In the genomic region with DNA sequence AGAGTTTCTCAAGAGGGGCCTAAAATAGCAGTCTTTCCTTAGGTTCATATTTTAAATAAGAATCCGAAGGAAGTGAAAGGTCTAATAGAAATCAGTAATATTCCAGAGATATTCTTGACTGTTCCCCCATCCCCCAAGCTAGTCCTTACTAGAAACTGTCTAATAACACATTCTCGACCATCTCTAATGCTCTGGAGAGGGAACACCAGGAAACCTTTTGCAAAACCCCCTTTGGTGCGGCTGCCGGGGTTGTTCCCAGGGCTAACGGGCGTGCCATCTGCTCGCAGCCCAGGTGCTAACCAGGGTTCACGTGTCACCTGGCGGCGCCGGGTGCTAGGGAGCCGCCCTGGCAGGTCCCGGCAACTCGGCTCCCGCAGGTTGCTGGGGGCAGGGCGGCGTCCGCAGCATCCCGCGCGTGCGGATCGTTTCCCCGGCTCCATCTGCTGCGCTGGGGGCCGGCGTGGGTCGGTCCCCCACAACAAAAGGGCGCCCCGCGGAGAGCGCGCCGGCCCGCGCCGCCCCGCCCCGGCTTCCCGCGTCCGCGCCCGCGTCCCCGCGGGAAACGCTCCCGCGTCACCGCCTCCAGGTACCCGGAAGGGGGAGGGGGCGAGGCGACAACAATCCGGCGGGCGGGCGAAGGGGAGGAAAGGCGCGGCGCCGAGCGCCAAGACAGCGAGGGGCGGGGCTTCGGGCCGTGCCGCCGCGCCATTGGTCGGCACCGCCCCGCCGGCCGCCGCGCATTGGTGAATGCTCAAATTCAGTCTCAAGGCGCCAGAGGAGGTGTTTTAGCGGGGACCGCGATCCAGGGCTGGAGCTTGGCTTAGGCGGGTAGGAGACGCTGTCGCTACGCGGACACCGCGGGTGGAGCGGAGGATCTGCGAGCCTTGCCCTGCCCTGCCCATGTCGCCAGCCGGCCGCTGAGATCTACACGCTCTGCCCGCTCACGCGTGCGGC, we compare ENCODE assay signal across 8 mouse cellular contexts. TPM values are rescaled to one million over a fixed set of nuclear protein-coding genes. Genes with fewer than 3 reads are reported as not detected.
A peak's percentile ranks its signal among the peaks of the same experiment; 100 is the strongest.
DNase-seq lines count a peak whose midpoint lies in the region; ATAC-seq and TF ChIP-seq lines count a peak whose summit lies in the region.

Gene E2f7 (plus strand): TSS at position 754 of the 954 bp plus-strand sequence.

- no peaks in the 10 kb centered on the region for H3K9me3 ChIP-seq in forebrain, embryonic 14.5 days (replicated peaks; ENCODE audit: control insufficient read depth, low read length)
- no peaks in the 10 kb centered on the region for H3K9me3 ChIP-seq in lung, embryonic 15.5 days

- H3K4me1 ChIP-seq in forebrain, embryonic 14.5 days (ENCODE audit: control insufficient read depth, insufficient read depth, low read length) = peaks cover 12% of the 10 kb centered on the region
- H3K4me1 ChIP-seq in lung, embryonic 15.5 days = peaks cover 22% of the 10 kb centered on the region

- ATAC-seq in cerebellum, adult (ENCODE audit: insufficient number of reproducible peaks, low FRiP score, low TSS enrichment) = peak; percentile 95
- peak; percentile 98 for ATAC-seq in forebrain, embryonic 14.5 days
- peak; percentile 98 for ATAC-seq in lung, embryonic 15.5 days (ENCODE audit: borderline replicate concordance, extremely low read depth, low FRiP score, low TSS enrichment)

- no peaks in the 10 kb centered on the region for H3K27me3 ChIP-seq in forebrain, embryonic 14.5 days (replicated peaks; ENCODE audit: control insufficient read depth, insufficient read depth, low read length)
- no peaks in the 10 kb centered on the region for H3K27me3 ChIP-seq in lung, embryonic 15.5 days

- peak within 1 kb of the TSS; percentile 81 for H3K27ac ChIP-seq in forebrain, embryonic 14.5 days (ENCODE audit: low read depth, low read length)
- peak within 1 kb of the TSS; percentile 55; the same call in 1 of the 2 replicates for H3K27ac ChIP-seq in layer of hippocampus, adult 2 months
- peak within 1 kb of the TSS; percentile 86 for H3K27ac ChIP-seq in lung, embryonic 15.5 days

- H3K4me2 ChIP-seq in forebrain, embryonic 14.5 days (ENCODE audit: low read length) = peak within 1 kb of the TSS; percentile 79
- peak within 1 kb of the TSS; percentile 95 for H3K4me2 ChIP-seq in lung, embryonic 15.5 days

- under 1% methylated on average over 61 of the region's 98 CpGs for WGBS in forebrain, embryonic 14.5 days
- under 1% methylated on average over 98 of the region's 98 CpGs for WGBS in lung, embryonic 15.5 days

- peak within 1 kb of the TSS; percentile 71 for H3K4me3 ChIP-seq in forebrain, embryonic 14.5 days (ENCODE audit: low read depth, low read length)
- H3K4me3 ChIP-seq in layer of hippocampus, adult 2 months = peak within 1 kb of the TSS; percentile 71
- peak within 1 kb of the TSS; percentile 77 for H3K4me3 ChIP-seq in lung, embryonic 15.5 days

- TF ChIP-seq CTCF in layer of hippocampus, adult 2 months (conservative IDR thresholded peaks at IDR 0.05) = no peak; the same call in 1 of the 2 replicates

- H3K9ac ChIP-seq in forebrain, embryonic 14.5 days (ENCODE audit: low read length) = peak within 1 kb of the TSS; percentile 93
- H3K9ac ChIP-seq in lung, embryonic 15.5 days = peak within 1 kb of the TSS; percentile 85

- intact Hi-C loops in heart, postnatal 25 days (cut with DNase I) = loop anchor here (10.0 kb wide), 1 partner anchor 820 kb away; no protein-coding TSS in a partner anchor

- peak; percentile 91 for DNase-seq in ES-CJ7 (ENCODE audit: low read depth, low spot score)
- peak; percentile 97 for DNase-seq in forebrain, embryonic 14.5 days (ENCODE audit: low spot score)
- DNase-seq in heart, postnatal 25 days (ENCODE audit: low spot score) = peak; percentile 83
- peak; percentile 78 to 86 for DNase-seq in layer of hippocampus, adult 2 months (ENCODE audit: low spot score in 2 of 2)
- DNase-seq in ovary, adult 18-20 months (ENCODE audit: low spot score) = peak; percentile 80
- peak; percentile 93 for DNase-seq in thymus, postnatal 0 days (ENCODE audit: low spot score)

- peaks cover 12% of the 10 kb centered on the region; the same call in 1 of the 2 replicates for H3K36me3 ChIP-seq in forebrain, embryonic 14.5 days (ENCODE audit: control insufficient read depth, insufficient read depth, low read length)
- H3K36me3 ChIP-seq in lung, embryonic 15.5 days = peaks cover 26% of the 10 kb centered on the region

RNA-seq across cellular contexts. Expression of gene E2f7, which starts in this region (rescaled TPM):
- polyA plus RNA-seq in forebrain, embryonic 14.5 days (2014; fragmentation: Nextera tagmentation; extraction: Ambion mirVana) = 8.3 and 9.1 TPM in 2 replicates
- total RNA-seq in heart, postnatal 25 days (2021) = 1 to 10 TPM in 1 of 2 experiments, under 1 TPM in 1; 0.59 to 1.9 TPM
- total RNA-seq in layer of hippocampus, adult 2 months (2021) = under 1 TPM; 0.33 to 0.86 TPM
- 36.7 and 38.1 TPM in 2 replicates for polyA plus RNA-seq in lung, embryonic 15.5 days (2015; fragmentation: Nextera tagmentation; extraction: Ambion mirVana)
- 7.0 and 8.7 TPM in 2 replicates for polyA plus RNA-seq in thymus, postnatal 0 days (2015; fragmentation: Nextera tagmentation; extraction: Ambion mirVana)

Comparison
In these comparisons a context has a peak if more than half of its experiments do, and no peak if none do; other contexts are left out.
1. Peak in every context shown above with its lines: DNase-seq, ATAC-seq, H3K4me3 ChIP-seq and H3K27ac ChIP-seq.
2. Peak in DNase-seq, H3K4me3 ChIP-seq and H3K27ac ChIP-seq in layer of hippocampus, adult 2 months; RNA of the gene not detected or under 1 TPM.